Mouse (Mus musculus): ENCODE measurements at regions not wholly inside any gene's neighbourhood (a gene's known extent, or its start where the extent isn't known, plus 50 kb on each side); places are given as distances from the start of the nearest gene placed in this dataset.
"Not testable (repeated sequence)": the region's sequence is repeated elsewhere in the genome, so short reads cannot be mapped to it uniquely, and the experiment has no call there.

DNA sequence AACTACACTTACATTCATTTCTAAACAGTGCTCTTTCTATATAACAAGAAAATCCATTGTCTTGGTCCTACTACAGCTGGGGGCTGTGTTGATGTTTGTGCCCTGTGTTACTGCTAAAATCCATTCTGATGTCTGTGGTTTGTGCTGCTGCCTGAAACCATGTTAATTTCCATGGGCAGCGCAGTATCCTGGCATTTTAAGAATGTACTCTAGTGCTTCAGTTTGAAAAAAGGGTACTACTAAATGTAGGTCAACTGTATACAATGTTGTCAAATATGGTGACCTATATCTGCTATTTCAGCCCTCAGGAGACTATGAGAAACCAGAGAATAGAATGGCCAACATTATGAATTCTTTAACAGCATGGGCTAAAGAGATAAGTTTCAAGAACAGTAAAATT is 1052.2 kb downstream of the Hace1 start:
- no peak for DNase-seq (ENCODE audit: low spot score)

DNA sequence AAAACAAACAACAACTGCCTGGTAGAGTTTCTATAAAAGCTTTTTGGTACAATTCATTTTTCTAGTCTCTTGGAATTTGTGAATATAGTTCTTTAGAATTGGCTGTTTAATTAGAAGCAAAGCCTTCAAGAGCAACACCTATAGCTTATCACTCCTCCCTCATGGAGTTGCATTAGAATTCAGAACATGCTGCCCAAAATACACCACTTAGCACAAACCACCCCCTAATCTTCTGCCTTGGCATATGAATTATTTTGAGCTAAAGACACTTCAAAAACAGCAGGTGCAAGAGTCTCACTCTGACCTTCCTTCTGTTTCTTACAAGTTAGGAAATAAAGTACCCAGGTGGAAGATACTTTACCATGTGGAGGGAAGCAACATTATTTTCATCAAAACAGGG is 1085.4 kb downstream of the Hace1 start:
- no peak for DNase-seq (ENCODE audit: low spot score)

DNA sequence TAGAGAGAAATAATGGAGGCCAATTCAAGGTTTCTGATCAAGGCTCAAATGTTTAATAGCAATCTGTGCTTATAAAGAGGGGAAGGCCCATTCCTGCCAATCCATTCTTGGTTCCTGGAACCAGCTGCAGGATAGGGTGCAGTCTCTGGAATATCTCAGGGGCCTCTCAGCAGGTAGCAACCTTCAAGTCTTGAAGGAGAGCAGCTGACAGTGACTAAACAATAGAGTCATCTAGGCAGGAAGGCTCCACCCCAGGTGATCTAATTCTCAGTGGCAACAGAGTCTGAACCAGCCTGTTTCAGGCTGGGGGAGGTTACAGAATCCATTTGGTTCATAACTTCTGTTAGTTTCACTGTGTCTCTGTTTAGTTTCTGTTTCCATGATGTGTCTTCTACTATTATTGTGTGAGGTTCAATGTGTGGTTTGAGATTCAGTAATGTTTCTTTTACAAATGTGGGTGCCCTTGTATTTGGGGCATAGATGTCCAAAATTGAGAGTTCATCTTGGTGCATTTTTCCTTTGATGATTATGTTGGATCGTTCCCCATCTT is 1112.3 kb downstream of the Hace1 start:
- DNase-seq (ENCODE audit: low spot score) = not testable (repeated sequence)

DNA sequence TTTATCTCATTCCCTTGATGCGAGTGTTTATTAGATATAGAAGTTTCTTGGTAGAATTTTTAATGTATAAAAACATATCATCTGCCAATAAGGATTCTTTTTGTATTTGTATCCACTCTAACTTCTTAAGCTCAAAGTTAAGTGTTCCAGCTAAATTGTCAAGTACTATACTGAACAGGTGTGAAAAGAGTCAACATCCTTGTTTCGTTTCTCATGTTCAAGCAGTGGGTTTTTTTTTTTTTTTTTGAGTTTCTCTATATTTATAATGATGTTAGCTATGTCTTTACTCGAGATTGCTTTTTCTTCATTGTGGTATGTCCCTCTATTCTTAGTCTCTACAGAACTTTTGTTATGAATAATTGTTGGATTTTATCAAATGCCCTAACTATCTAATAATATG is 1115.0 kb downstream of the Hace1 start:
- no peak for DNase-seq (ENCODE audit: low spot score)

DNA sequence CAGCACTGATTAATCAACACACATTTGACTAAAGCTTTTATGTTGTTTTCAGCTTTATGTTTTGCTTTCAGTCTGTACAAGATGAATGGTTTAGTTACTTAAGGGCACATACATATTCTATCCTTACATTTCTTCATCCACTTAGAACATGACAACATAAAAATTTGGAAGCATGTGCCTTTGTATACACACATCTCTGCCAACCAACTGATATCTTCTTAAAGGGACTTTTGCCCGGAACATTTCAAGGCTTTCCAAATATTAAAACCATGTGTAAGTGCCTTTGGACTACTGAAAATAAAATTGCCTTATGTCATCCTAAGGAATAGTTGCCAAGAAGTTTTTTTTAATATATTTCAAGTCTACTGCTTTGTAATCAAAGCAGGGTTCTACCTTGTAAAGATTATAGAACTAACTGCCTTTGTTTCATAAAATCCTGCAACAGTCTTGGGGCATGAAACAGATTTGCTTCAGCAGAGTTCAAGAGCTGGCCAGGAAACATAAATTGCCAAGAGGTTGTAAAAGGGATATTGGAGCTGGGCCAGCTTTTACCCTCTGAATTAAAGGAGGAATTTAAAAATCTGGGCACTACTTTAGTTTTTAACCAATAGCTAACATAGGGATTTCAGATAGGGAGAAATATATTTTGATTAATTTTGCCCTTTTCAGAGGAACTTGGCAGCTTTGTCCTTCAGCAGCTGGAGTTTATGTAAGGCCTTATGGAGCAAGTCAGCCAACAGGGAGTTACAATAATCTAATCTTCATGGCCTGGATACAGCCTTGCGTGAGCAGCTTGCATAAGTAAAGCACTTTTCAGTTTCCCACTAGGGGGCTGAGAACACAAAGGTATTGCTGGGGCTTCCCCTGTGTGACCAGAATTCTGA is 1120.0 kb downstream of the Hace1 start:
- DNase-seq (ENCODE audit: low spot score) = peak; percentile 41

DNA sequence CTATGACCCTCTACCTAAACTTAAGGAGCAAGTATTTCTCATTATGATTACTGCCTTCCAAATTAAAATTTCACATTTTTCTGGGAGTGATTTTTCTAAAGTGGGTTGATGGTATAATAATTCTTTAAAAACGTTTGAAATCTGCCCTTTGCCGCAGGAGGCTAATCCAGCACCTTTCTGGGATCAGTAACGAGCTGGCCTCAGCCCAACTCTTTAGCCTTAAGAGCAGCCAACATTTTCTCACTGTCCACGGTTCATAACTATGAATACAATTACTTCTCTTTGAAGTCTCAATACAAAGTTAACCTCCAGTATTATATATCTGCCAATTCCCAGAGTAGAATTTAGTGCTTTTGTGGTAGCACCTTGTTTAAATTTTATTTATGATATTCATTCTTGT is 1123.6 kb downstream of the Hace1 start:
- no peak for DNase-seq (ENCODE audit: low spot score)

DNA sequence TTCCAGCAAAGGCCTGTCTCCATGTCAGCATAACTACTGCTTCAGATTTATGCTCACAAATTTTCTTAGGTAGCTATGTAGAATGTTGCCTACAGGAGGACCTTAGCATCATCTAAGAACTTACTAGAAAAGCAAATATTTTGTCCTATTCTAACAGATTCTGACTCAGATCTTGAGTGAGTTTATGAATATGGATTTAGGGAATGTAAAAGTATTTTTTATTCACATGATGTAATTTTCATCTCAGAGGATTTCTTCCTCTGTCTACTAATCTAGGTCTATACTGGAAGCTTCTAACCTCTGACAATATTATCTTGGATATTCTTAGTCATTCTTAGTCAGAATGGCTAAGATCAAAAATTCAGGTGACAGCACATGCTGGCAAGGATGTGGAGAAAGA is 1130.4 kb downstream of the Hace1 start:
- not testable (repeated sequence) for DNase-seq (ENCODE audit: low spot score)

DNA sequence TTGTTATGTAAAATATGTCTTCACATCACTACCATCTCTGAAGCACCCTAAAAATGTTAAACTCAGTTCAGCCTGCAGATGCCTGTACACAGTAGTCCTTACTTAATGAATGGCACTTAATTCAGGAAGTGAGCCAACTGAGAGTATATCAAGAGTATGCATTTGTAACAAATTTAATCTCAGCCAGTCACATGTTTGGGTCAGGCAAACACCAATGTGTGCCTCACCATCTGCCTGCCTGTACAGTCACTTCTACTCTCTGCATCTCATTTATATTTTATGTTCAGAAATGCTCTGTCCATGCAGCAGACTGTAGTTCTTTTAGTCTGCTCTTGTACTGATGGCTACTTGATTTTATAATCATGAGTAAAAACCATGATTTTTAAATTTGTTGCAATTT is 1135.1 kb downstream of the Hace1 start:
- no peak for DNase-seq (ENCODE audit: low spot score)

DNA sequence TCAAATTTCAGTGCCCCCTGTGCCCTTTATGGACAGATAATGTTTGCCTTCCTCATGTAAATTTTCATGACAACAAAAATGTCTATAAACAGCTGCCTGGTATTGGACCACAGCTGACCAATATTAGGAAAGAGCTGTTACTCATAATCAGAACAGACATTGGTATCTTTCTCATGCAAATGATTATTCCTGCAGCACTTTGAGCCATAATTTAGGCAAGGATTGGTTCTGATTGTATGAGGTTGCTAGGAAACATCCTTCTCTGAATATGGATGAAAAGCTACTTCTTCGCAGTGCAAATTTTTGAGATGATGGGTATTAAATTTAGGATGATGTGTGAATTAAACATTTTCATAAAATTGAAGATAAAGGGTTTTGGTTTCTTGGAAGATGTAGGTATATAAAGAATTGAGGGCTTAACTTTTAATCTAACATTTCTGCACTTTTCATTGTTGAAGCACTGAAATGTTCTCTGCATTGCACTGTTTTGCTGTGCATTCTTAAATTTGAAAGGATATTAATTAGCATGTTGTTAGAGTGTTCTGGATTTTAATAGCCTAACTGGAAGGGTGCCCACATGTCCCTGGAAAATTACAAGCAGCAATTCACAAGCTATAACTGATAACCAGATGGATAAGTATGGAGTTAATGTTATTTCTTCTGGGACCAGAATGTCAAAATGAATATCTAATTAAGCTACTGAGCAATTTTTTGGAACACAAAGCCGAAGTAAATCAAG is 1140.9 kb downstream of the Hace1 start:
- DNase-seq (ENCODE audit: low spot score) = no peak

DNA sequence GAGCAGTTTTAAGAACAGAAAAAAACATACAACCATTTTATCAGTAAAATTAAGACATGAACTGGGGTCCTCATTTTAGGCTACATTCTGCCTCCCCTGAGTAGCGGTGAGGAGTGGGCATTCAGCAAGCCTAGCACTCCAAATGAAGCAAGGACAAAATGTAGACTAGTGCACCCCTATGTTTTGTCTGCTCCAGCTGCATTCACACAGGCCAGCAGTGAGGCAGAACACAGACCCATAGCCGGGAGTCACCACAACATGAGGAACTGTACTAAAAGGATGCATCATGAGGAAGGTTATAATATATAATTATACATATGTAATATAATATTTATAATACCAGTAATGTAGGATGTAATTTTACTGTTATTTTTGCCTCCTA is 1141.5 kb downstream of the Hace1 start:
- no peak for DNase-seq (ENCODE audit: low spot score)

DNA sequence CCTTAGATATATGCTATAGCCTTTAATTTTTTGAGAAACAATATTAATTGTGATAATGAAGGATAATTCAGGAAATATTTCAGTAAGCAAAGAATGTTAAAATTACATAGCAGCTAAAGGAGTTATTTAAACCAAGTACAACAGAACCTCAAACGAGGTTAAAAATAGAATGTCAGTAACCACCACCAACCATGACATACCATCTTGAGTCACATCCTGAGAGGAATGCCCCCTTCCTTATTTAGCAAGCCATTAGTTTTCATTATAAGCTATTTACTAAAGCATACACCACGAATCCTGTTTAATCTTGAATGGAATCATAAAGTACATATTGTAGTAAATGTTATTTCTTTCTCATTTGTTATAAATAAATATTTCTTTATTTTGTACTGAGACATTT is 1146.0 kb downstream of the Hace1 start:
- DNase-seq (ENCODE audit: low spot score) = no peak

DNA sequence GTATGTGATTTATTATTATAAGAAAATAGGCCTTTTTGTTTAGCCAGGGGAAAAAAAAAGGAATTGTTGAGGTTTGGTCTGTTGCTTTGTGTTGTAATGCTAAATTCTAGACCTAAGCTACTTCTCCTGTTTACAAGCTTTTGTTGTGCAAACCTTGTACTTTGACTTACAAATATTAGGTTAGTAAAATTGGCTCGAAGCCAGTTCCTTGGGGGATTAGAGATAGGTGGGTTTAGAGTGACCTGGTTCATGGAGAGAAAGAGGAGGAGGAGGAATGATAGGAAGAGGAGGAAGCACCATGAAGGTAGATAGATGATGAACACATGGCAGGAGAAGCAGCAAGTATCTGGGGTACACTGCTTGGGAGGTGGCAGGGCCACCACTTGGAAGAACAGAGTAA is 1153.0 kb downstream of the Hace1 start:
- no peak for DNase-seq (ENCODE audit: low spot score)

DNA sequence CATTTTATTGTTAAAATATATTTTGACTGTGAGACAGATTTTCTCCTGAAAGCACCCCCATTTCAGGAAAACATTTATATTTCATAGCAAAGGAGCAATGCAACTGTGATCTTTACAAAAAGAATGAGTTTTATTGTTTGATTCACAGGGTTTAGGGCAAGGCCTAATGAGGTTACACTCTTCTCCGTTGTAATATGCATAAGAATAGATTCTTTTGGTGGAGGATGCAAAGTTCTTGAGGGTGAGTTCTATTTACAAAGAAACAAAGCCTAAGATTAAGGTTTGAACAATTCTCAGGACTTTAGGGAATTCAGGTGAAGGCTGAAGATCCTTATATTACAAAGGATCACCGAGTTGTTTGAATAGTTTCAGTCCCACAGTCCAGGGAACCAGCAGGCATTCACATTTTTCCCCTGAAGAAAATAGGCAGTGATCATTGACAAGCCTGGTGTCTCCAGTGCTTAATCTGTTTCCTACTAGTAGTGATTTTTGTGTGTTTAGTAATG is 1156.2 kb downstream of the Hace1 start:
- DNase-seq (ENCODE audit: low spot score) = no peak

DNA sequence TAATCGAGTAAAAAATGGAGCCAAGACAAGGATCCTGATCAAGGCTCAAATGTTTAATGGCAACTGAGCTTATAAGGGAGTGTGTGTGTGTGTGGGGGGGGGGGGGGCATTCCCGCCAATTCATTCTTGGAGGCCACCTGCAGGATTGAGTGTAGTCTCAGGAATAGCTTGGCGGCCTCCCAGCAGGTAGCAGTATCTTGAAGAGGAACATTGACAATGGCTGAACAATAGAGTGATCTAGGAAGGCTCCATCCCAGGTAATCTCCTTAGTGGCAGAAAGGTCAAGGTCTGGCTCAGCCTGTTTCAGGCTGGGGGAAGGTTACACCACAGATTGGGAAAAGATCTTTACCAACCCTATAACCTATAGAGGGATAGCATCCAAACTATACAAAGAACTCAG is 1163.5 kb downstream of the Hace1 start:
- no peak for DNase-seq (ENCODE audit: low spot score)

DNA sequence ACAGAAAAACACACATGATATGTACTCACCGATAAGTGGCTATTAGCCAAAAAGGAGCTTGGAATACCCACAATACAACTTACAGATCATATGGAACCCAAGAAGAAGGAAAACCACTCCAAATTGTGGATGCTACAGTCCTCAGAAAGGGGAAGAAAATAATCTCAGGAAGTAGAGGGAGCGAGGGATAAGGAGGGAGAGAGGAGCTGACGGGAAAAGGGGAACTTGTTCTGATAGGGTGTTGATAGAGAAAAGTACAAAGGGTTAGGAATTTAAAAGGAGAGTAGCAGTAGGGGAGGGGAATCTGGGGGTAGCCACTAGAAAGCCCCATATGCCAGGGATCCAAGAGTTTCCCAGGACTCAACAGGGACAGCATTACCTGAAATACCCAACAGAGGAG is 1164.5 kb downstream of the Hace1 start:
- DNase-seq (ENCODE audit: low spot score) = no peak

DNA sequence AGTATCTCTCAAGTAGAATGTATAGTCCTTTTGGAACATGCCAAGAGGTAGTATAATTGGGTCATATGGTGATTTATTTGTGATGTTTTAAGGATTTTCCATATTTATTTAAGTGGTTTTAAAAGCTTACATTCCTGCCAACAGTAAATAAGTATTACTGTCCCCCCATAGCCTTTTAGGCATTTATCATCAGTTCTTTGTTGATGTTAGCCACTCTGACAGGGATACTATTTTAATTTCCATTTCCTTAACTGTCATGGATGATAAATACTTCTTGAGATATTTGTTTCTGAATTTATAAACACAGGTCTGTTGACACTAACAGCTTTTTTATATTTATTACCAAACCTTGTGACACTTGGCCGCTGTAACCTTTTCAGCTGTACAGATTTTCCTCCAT is 1183.3 kb downstream of the Hace1 start:
- DNase-seq (ENCODE audit: low spot score) = no peak

DNA sequence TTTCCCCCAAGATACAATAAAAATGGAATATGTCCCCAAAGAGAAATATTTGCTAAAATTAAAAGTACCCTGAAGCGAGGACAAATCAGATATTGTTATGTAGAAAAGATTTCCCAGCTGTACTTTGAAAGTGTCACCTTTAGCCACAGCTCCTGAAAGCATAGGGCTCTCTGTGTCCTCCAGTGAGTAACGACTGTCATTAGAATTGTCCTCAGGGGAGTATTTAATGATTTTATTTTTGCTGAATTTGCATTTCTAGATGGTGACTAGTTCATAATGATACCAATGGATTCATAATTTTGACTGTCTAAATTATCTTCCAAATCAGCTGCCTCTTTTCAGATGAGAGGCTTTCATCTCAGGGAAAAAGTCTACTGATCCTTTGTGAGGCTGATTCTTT is 1201.1 kb downstream of the Hace1 start:
- no peak for DNase-seq (ENCODE audit: low spot score)

DNA sequence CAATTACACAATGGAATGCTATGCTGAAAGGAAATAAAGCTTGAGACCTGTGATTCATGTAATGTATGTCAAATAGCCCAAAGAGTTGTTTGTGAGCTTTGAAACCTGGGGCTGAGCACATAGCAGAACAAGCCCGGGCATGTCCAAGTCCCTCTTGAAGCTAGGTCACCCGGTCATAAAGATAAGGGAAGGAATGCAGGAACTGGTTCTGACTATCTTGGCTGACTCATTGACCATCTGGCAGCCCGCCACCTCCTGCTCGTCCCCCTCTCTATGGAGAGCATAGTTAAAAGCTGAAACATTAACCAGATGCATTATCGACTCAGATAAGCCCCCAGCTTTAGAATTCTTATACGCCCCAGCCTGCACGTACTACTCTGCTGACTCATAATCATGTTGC is 1208.1 kb downstream of the Hace1 start:
- DNase-seq (ENCODE audit: low spot score) = peak; percentile 45

DNA sequence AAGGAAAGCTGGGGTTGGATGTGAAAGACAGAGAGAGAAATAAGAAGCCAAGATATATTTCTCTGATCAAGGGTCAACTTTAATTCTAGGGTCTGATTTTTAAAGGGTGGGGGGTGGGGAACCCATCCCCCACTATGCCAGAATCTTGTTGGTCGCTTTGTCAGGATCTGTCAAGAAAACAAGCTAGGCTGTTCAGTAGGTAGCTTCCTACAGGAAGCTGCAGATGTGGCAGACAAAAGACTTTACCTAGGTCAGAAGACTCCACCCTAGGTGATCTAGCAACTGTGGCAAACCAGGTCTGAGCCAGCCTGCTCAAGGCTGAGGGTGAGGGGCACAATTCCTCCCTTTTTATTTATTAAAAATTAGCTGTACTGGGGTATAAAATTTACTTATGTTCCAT is 1236.6 kb downstream of the Hace1 start:
- no peak for DNase-seq (ENCODE audit: low spot score)

DNA sequence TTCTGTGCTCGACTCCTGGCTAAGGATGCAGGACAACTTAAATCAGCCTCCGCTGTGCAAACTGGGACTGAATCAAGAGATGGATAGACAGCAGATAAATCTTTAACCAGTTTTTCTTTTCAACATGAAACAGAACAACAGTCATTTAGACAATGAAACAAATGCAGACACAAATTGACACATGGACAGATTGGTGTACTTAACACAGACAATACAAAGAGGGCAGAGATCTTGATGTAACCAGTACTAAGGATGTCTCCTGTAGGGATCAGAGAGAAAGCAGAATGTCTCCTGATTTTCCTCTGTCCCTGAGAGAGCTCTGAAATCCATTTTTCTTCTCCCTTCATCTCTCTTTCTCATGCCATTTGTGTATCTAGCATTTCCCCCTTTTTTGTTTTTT is 1241.5 kb downstream of the Hace1 start:
- no peak for DNase-seq (ENCODE audit: low spot score)

DNA sequence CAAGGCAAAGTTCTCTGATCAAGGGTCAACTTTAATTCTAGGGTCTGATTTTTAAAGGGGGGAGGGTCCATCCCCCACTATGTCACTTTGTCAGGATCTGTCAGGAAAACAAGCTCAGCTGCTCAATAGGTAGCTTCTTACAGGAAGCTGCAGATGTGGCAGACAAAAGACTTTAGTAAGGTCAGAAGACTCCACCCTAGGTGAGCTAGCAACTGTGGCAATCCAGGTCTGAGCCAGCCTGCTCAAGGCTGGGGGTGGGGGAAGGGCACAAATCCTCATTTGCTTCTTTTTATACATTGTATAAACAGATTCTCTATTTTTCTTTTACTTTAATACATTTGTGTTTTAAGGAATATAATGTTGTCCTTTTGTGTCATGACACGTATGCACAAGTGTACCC is 1242.3 kb downstream of the Hace1 start:
- DNase-seq (ENCODE audit: low spot score) = no peak

DNA sequence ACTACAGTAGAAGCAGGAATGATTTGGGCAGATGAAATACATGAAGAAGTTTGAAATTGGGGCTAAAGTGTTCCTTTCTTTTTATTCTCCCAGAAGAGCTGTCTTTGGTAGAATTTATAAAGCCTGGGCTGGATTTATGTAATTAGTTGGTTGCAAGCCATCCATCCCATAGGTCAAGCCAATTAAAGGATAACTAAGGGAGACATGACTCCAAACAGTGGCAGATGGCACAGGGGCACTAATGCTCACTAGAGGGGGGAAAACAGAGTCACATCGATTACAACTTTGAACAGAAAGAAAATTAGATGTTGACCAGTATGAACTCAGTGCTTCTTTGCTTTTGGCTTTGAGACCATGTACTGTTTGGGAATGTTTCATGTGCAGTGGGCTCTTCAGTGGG is 1246.2 kb downstream of the Hace1 start:
- DNase-seq (ENCODE audit: low spot score) = no peak

DNA sequence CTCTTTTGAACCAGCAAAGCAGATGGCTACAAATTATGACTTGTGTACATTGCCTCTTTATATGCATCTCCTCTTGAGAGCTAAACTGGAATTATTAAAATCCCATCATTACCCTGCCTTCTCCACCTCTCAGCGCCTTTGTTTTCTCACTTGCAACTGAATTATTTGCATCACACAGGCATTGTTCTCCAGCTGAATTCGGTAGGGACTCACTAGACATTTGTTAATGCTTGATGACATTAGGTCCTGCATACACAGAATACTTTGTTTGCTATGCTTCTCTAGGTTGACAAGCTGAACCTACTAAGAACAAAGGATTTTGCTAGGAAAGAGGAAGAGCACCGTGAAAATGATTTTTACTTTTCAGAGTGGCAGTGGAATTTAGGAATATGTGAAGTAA is 1248.4 kb downstream of the Hace1 start:
- no peak for DNase-seq (ENCODE audit: low spot score)
